Mouse (Mus musculus) cerebellum, postnatal 14 days (tissue): ENCODE results near the gene Arf4.

Experiments
- DNase-seq, 2 experiments: peaks; one replicate each; pipeline ENCODE4 v3.0.0; 2021; ENCODE audit warnings: mixed read lengths in 2 of 2

The Arf4 gene

GRCm38 (mm10) chr14:26637851-26638707, at the start of gene Arf4:
Gene Arf4, plus strand, starts transcription at chr14:26638074.
- peak; percentile 98 to 99 for DNase-seq

- DNase-seq = no peak
Observed at GRCm38 (mm10) chr14:26591353-26591752, 46.5 kb upstream of the Arf4 start.

GRCm38 (mm10) chr14:26593281-26593895, 44.5 kb upstream of the Arf4 start:
- DNase-seq = no peak

GRCm38 (mm10) chr14:26595167-26595566, 42.7 kb upstream of the Arf4 start:
- no peak for DNase-seq

GRCm38 (mm10) chr14:26595695-26596365, 42.0 kb upstream of the Arf4 start:
- no peak for DNase-seq

- no peak for DNase-seq
Observed at GRCm38 (mm10) chr14:26605354-26605753, 32.5 kb upstream of the Arf4 start.

GRCm38 (mm10) chr14:26609674-26610073, 28.2 kb upstream of the Arf4 start:
- DNase-seq = no peak

GRCm38 (mm10) chr14:26610689-26611088, 27.2 kb upstream of the Arf4 start:
- DNase-seq = no peak

GRCm38 (mm10) chr14:26625301-26625700, 12.6 kb upstream of the Arf4 start:
- no peak for DNase-seq

- no peak for DNase-seq
Observed at GRCm38 (mm10) chr14:26626605-26627140, 11.2 kb upstream of the Arf4 start.

- peak; percentile 62 to 70 for DNase-seq
Observed at GRCm38 (mm10) chr14:26637025-26637850, 636 bp upstream of the Arf4 start.

- peak; percentile 52 to 53 for DNase-seq
Observed at GRCm38 (mm10) chr14:26638708-26639084, 822 bp downstream of the Arf4 start.

- no peak for DNase-seq
Observed at GRCm38 (mm10) chr14:26639251-26639650, 1.4 kb downstream of the Arf4 start.

- peak; percentile 55 to 57 for DNase-seq
Observed at GRCm38 (mm10) chr14:26639961-26640360, 2.1 kb downstream of the Arf4 start.

GRCm38 (mm10) chr14:26643006-26643624, 5.2 kb downstream of the Arf4 start:
- no peak for DNase-seq

- peak in 1 of 2 experiments; percentile 17 for DNase-seq
Observed at GRCm38 (mm10) chr14:26645989-26646650, 8.2 kb downstream of the Arf4 start.

GRCm38 (mm10) chr14:26647811-26648210, 9.9 kb downstream of the Arf4 start:
- DNase-seq = no peak

GRCm38 (mm10) chr14:26651901-26652300, 14.0 kb downstream of the Arf4 start:
- DNase-seq = peak in 1 of 2 experiments; percentile 18

GRCm38 (mm10) chr14:26658178-26658577, 20.3 kb downstream of the Arf4 start:
- DNase-seq = no peak

- no peak for DNase-seq
Observed at GRCm38 (mm10) chr14:26660233-26660632, 22.4 kb downstream of the Arf4 start.

- DNase-seq = no peak
Observed at GRCm38 (mm10) chr14:26662016-26662415, 24.1 kb downstream of the Arf4 start.
